Mouse (Mus musculus) stomach, postnatal 0 days (tissue): ENCODE results near the gene Mdm4. TPM values are rescaled to one million over a fixed set of nuclear protein-coding genes. Genes with fewer than 3 reads are reported as not detected.
"Not testable (repeated sequence)": the region's sequence is repeated elsewhere in the genome, so short reads cannot be mapped to it uniquely, and the experiment has no call there.

Experiments
- ATAC-seq: fragments of 200-750 bp; cut with Nextera tagmentation; 2 replicates; pipeline ENCODE4 v1.8.0; 2017; ENCODE audit not compliant: low FRiP score, low TSS enrichment
- DNase-seq: peaks from one replicate; pipeline ENCODE4 v3.0.0-alpha.2; 2016; ENCODE audit warnings: low spot score
- H3K27ac ChIP-seq: fragments of 300-500 bp; sonication (generic); replicated peaks from 2 replicates; pipeline ENCODE4 v1.5.1; 2014; ENCODE audit warnings: mild to moderate bottlenecking, control low read depth
- H3K27me3 ChIP-seq: fragments of 300-500 bp; sonication (generic); 2 replicates; pipeline ENCODE4 v1.6.1; 2014; ENCODE audit warnings: low read length; ENCODE audit not compliant: control insufficient read depth, insufficient read depth
- H3K36me3 ChIP-seq: fragments of 300-500 bp; sonication (generic); 2 replicates; pipeline ENCODE4 v1.6.1; 2014; ENCODE audit warnings: low read length, mixed read lengths; ENCODE audit not compliant: control insufficient read depth, insufficient read depth
- H3K4me1 ChIP-seq: fragments of 300-500 bp; sonication (generic); replicated peaks from 2 replicates; pipeline ENCODE4 v1.6.1; 2014; ENCODE audit warnings: antibody characterized with exemption; ENCODE audit not compliant: control insufficient read depth, insufficient read depth
- H3K4me2 ChIP-seq: fragments of 300-500 bp; sonication (generic); replicated peaks from 2 replicates; pipeline ENCODE4 v1.6.1; 2014; ENCODE audit warnings: low read depth, mild to moderate bottlenecking, control low read depth, moderate library complexity
- H3K4me3 ChIP-seq: fragments of 300-500 bp; sonication (generic); 2 replicates; pipeline ENCODE4 v1.5.1; 2014; ENCODE audit warnings: low read depth, low read length, control low read depth
- H3K9ac ChIP-seq: fragments of 300-500 bp; sonication (generic); 2 replicates; pipeline ENCODE4 v1.6.1; 2014; ENCODE audit warnings: mild to moderate bottlenecking, low read length, control low read depth, mixed read lengths
- H3K9me3 ChIP-seq: fragments of 300-500 bp; sonication (generic); 2 replicates; pipeline ENCODE4 v1.6.1; 2016; ENCODE audit warnings: low read length; ENCODE audit not compliant: control insufficient read depth
- CTCF ChIP-seq: IDR thresholded peaks from 2 replicates; pipeline ENCODE4 v1.5.1; 2016; ENCODE audit warnings: antibody characterized with exemption, low read depth, mild to moderate bottlenecking, moderate library complexity
- EP300 ChIP-seq: optimal IDR thresholded peaks from 2 replicates; pipeline ENCODE3; 2016; ENCODE audit warnings: antibody characterized with exemption
- WGBS: fragments of 180-500 bp; shearing (Covaris S2); extraction: QIAGEN DNeasy Blood & Tissue Kit; methylation state at CpG from one replicate; pipeline ENCODE4 v1.1.7; 2014; 5-methylcytosine and 5-hydroxymethylcytosine counted together
- polyA plus RNA-seq: library from polyadenylated mRNA; unstranded; fragments of >200 nt; fragmentation: Nextera tagmentation; extraction: Ambion mirVana; gene quantifications from 2 replicates; pipeline ENCODE4 v1.2.1, GENCODE M21; 2015

Mdm4 gene
- polyA plus RNA-seq, 1 experiment from 2014 or later: 11.3 TPM

DNA sequence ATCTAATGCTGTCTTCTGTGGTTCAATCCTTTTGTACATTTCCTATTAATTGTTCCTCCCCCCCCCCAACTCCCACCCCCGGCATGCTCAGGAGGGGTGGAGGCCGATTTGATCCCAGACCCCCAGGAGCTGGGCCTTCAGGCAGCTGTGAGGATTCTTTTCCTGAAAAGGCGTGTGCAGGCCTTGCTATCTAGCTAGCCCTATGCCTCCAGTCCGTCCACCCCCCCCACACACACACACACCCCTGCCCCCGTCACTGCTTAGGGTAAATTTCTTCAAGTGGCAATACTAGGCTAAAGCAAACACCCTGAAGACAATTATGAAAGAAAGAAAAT, 2.6 kb upstream of the Mdm4 start:
- Histone ChIP-seq H3K9me3 (no peaks in the 10 kb centered on the region), H3K4me3 (peak overlapping the region; percentile 47), H3K27me3 (no peaks in the 10 kb centered on the region), H3K4me2 (peak overlapping the region; percentile 64), H3K9ac (peak overlapping the region; percentile 1; the same call in 1 of the 2 replicates), H3K36me3 (no peaks in the 10 kb centered on the region), H3K27ac (peak overlapping the region; percentile 81), H3K4me1 (no peaks in the 10 kb centered on the region)
- TF ChIP-seq EP300: no peak
- no peak for TF ChIP-seq CTCF
- DNase-seq (no peak), ATAC-seq (peak; percentile 27; the same call in 1 of the 2 replicates)
- WGBS: 3% methylated on average over 5 of the region's 5 CpGs

DNA sequence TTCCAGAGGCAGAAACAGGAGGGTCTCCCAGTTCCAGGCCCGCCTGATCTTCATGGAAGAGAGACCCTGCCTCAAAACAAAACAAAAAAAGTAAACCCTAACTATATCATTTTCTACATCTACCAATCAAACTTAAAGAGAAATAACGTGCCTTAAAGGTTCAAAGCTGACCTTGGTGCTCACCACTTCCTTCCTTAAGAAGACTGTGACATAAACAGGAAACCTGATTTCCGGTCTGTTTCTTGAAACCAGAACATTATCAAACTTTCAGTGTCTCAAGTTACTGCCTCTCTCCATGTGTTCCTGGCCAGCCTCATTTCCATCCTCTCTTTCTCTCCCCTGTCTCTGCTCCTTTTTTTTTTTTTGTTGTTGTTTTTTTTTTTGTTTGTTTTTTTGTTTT, 617 bp downstream of the Mdm4 start:
- H3K9ac ChIP-seq: no peak overlapping the region
- DNase-seq: no peak
- TF ChIP-seq EP300 (no peak), CTCF (no peak)
- ATAC-seq: no peak
- H3K4me2 ChIP-seq: no peak overlapping the region
- WGBS: 76% methylated on average over 3 of the region's 3 CpGs
- no peaks in the 10 kb centered on the region for H3K4me1 ChIP-seq
- no peak overlapping the region for H3K27ac ChIP-seq
- H3K36me3 ChIP-seq: no peaks in the 10 kb centered on the region
- H3K9me3 ChIP-seq: no peaks in the 10 kb centered on the region
- H3K4me3 ChIP-seq: no peak overlapping the region
- H3K27me3 ChIP-seq: no peaks in the 10 kb centered on the region

DNA sequence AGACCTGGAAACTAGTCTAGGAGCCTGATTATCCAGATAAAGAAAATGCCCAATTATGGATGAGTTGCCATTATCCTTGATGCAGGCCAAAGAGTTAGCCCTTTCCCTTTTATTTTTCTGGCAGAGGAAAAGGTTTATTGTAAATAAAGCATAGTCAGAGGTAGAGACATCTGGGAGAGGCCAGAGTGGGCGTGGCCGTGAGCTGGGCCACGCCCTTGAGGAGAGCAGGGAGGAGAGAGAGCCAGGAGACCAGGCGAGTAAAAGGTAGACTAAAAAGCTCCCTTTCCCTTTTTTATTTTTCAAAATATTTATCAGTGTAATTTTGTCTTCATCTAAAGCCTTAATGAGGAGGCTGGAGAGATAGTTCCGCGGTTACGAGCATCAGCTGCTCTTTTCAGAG, 2.4 kb downstream of the Mdm4 start:
- no peaks in the 10 kb centered on the region for H3K27me3 ChIP-seq
- no peak for ATAC-seq
- no peaks in the 10 kb centered on the region for H3K36me3 ChIP-seq
- peak; percentile 67 for DNase-seq
- H3K9me3 ChIP-seq: no peaks in the 10 kb centered on the region
- H3K4me2 ChIP-seq: no peak overlapping the region
- TF ChIP-seq CTCF: no peak
- no peak for TF ChIP-seq EP300
- no peak overlapping the region for H3K9ac ChIP-seq
- WGBS: 36% methylated on average over 7 of the region's 7 CpGs
- no peaks in the 10 kb centered on the region for H3K4me1 ChIP-seq
- no peak overlapping the region for H3K4me3 ChIP-seq
- no peak overlapping the region for H3K27ac ChIP-seq

DNA sequence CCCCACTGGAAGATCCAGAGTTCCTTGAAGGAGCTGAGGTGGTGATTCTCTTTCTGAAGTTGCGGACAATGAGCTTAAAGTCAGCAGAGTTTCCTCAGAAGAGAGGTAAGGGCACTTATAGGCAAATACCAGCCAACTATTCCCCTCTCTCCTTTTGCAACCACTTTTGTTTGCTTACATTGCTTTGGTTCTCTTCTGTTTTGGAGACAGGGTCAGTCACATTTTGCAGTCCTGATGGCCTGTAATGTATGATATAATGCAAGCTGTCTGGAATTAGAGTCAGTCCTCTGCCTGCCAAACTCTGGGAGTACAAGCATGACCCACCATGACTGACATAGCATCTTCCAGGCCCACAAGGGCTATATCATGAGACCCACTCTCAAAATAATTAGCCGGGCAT, 3.2 kb downstream of the Mdm4 start:
- DNase-seq (no peak), ATAC-seq (no peak)
- H3K9ac ChIP-seq: no peak overlapping the region
- H3K27ac ChIP-seq: no peak overlapping the region
- no peak overlapping the region for H3K4me2 ChIP-seq
- TF ChIP-seq CTCF (no peak), EP300 (no peak)
- no peak overlapping the region for H3K4me3 ChIP-seq
- no peaks in the 10 kb centered on the region for H3K27me3 ChIP-seq
- no peaks in the 10 kb centered on the region for H3K36me3 ChIP-seq
- no peaks in the 10 kb centered on the region for H3K4me1 ChIP-seq
- 84% methylated on average over 2 of the region's 2 CpGs for WGBS
- no peaks in the 10 kb centered on the region for H3K9me3 ChIP-seq

DNA sequence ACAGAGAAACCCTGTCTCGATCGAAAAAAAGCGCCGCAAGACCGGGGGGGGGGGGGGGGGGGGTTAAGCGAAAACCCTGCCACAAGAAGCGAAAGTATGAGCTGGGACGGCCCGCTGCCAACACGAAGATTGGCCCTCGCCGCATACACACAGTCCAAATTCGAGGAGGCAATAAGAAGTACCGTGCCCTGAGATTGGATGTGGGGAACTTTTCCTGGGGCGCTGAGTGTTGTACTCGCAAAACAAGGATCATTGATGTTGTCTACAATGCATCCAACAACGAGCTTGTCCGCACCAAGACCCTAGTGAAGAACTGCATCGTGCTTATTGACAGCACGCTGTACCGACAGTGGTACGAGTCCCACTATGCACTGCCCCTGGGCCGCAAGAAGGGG, 4.6 kb downstream of the Mdm4 start:
- Histone ChIP-seq H3K9ac (peak overlapping the region; percentile 97; the same call in 1 of the 2 replicates), H3K27ac (peak overlapping the region; percentile 93)
- WGBS: 26% methylated on average over 19 of the region's 23 CpGs

DNA sequence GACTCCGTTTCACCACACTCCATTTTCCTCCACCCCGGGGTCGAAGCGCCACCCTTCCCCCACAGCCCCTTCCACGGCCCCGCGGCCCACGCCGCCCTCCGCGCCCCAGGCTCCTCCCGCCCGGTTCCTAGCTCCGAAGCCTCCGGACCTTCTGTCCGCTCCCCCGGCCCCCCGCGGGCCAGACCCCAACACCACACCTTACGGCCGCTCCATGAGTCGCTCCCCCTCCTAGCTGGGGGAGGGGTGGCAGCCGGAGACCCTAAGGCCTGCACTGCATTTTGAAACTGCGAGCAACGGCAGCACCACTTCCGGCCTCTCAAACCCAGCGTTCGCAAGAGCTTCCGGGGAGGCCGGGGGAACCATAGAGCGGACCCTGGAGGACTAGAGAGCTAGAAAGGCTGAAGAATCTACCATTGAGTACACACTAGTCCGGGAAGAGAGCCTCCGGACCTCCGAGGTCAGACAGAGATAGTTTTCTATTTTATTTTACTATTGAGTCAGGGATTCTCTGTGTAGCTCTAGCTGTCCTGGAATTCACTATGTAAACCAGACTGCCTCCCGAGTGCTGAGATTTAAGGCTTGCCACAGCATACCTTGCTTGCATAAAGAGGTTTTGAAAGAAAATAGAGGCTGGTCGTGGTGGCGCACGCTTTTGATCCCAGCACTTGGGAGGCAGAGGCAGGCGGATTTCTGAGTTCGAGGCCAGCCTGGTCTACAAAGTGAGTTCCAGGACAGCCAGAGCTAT, 5.1 kb downstream of the Mdm4 start:
- H3K27me3 ChIP-seq: no peaks in the 10 kb centered on the region
- peak overlapping the region; percentile 91 for H3K4me3 ChIP-seq
- peak overlapping the region; percentile 58 for H3K4me2 ChIP-seq
- H3K27ac ChIP-seq: peak overlapping the region; percentile 93
- WGBS: under 1% methylated on average over 38 of the region's 40 CpGs
- peak overlapping the region; percentile 97 for H3K9ac ChIP-seq
- peaks cover 3% of the 10 kb centered on the region; the same call in 1 of the 2 replicates for H3K4me1 ChIP-seq
- H3K9me3 ChIP-seq: no peaks in the 10 kb centered on the region
- no peaks in the 10 kb centered on the region for H3K36me3 ChIP-seq
- ATAC-seq (peak; percentile 97), DNase-seq (peak; percentile 92)
- TF ChIP-seq EP300 (peak; percentile 73), CTCF (peak; percentile 16; the same call in 1 of the 2 replicates)

More for the DNA sequence above, 4.6 kb downstream of the Mdm4 start:
- not testable (repeated sequence) for H3K27me3 ChIP-seq, H3K36me3 ChIP-seq, ATAC-seq, DNase-seq, H3K9me3 ChIP-seq, H3K4me1 ChIP-seq
- peak overlapping the region; percentile 91 for H3K4me3 ChIP-seq
- peak overlapping the region; percentile 58; the same call in 1 of the 2 replicates for H3K4me2 ChIP-seq
